Mouse (Mus musculus) adrenal gland, postnatal 14 days (tissue): ENCODE data around the gene Ift46. TPM values are rescaled to one million over a fixed set of nuclear protein-coding genes. Genes with fewer than 3 reads are reported as not detected.

Source experiments
- DNase-seq: peaks from one replicate; pipeline ENCODE4 v3.0.0; 2021; ENCODE audit warnings: mixed read lengths
- long read RNA-seq, 2 experiments: library from polyadenylated mRNA; stranded (forward); transcript quantifications; one replicate each; pipeline ENCODE4 v2.0.0; 2021
- total RNA-seq: library from RNA; stranded (reverse); gene quantifications from 2 replicates; pipeline ENCODE4 v1.2.3, GENCODE M21; 2021

Ift46 gene
- 72.1 and 82.3 TPM in 2 replicates for total RNA-seq
- long read RNA-seq, experiment 1, full-length matches to known transcripts = 26 of 30 reads
- long read RNA-seq, experiment 1, partial matches to known transcripts = 2 of 30 reads
- long read RNA-seq, experiment 1, other reads (novel, unspliced or antisense) = 2 of 30 reads
- long read RNA-seq, experiment 2, full-length matches to known transcripts = 7 of 14 reads
- long read RNA-seq, experiment 2, partial matches to known transcripts = 2 of 14 reads
- long read RNA-seq, experiment 2, other reads (novel, unspliced or antisense) = 5 of 14 reads

DNA sequence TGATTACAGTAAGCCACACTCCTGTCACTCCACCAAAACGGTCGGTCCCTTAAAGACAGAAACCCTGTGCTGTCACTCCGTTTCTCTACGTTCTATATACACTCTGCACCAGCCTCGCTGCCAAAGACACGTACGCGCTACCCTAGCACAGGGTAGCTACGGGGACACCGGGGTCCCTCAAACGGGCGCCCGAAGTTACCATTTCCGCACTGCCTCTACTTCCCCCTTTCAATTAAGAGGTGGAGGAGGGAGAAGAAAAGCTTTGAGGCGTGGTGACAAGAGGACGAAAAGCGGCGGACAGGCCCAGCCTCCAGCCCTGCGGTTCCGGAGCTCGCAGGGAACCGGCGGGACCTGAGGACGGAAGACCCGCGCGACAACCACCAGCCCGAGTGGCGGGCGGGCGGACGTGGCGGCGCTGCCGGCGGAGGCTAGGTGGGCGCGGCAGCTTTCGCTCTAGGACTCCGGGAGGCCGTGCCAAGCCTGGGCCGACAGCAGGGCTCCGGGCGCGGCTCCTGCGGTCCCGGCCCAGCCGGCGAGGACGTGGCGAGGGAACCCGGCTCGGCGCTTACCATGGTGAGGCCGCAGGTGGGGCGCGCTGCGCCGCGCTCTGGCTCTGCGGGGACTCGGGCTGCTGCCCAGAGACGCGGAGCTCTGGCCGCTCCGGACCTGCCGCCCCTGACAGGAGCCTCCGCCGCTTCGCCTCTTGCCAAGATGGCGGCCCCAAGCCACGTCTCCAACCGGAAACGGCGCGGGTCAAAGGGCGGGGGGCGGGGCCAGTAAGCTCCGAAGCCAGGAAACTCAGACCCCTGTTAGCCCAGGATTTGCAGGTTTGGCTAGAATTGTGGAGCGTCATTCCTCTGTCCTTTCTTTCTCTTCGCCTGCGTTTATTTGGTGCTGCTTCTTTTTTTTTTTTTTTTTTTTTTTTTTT lies at the start of gene Ift46, which contains the start of gene Arcn1:
Gene Ift46, plus strand, starts transcription at position 808 of the 928 bp plus-strand sequence.
Gene Arcn1, minus strand, starts transcription at position 745 of the 928 bp plus-strand sequence.
- DNase-seq = peak; percentile 90

DNA sequence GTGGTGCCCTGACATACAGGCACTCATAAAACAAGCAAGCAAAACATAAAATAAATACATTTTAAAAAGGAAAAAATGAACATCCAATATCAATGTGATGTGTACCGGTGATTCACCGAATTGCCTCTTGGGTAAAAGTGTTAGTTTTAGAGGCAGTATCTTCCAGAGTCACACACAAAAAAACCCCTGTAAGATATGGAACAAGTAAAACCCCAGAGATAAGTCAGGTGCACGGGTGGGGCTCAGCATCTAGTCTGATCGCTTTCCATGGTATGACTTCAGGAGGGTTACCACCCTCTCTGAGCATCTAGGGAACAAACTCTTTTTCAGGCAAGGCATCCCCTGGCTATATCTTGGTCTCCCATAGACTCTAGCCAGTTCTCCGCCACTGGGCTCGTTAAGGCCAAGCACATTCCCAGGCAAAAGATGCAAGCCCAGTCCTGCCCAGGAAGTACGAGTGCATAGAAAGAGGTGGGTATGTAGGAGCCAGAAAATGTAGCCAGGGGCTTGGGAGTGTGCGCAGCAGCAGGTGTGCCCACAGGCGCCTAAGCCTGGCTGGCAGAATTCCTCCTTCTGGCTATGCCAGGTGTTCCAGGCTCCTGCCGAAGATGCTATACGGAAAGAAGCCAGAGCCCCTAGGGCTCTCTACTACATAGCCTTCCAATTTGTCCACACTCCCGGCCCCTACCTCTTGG lies 48.6 kb upstream of the Ift46 start:
- DNase-seq = no peak

DNA sequence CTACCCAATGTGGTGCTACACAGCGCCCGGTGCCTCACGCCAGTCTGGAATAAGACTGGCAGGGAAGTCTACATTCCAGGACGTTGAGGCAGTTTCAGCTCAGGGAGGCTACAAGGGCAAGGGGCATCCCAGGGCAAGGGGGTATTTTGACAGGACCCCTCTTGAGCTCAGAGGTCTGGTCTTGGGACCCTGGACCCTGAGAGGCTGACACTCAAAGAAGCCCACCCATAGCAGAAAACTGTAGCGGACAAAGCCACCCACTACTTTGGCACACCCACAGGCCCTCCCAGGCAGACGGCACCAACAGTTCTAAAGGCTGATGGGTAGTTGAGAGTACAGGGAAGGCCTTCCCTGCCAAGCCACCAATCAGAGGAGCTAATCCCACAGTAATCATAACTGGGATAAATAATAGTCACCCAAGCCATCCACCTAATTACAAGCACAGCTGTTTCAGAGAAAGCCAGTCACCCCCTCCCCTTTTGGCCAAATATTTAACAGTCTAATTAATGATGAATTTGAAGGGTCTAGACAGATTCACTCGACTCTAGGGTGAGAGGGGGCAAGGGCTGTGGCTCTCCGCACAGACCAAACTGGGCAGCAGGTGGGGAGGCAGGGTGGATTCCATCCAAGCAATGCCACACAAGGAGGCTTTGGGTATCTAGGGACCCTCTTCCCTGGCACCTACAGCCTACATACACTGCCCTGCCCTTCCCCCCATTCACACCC lies 47.9 kb upstream of the Ift46 start:
- no peak for DNase-seq

DNA sequence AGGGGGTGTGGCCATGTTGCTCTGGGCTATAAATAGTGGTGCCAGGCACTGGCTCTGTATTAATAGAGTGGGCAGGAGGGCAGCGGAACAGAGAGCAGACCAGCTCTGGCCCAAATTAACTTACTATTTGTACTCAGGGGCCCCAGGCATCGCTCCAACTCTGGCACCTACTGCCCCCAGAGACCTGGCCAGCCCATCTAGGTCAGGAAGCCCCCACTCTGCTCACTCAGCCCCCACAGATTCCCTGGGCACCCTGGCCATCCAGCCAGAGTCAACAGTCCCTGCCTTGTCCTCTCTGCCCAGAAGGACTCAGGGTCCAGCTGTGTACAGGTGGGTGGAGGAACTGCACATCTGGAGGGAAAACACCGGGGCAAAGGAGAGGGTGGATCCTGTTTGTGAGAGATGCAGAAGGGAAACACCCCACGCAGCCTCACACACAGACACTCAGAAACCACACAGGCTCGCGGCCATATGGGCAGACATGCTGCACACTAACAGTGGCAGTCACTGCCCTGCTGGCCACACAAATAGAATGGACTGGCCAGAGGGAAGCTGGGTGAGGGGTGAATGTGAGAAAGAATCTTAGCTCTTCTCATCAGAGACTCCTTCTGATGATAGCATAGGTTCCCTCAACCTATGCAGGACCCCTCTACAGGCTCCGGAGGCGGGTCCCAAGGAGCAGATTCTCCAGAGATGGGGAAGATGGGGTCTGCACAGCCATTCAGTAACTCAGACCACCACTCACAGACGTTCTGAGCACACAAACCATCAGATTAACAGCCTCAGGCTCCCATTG lies 47.2 kb upstream of the Ift46 start:
- DNase-seq = peak; percentile 45

DNA sequence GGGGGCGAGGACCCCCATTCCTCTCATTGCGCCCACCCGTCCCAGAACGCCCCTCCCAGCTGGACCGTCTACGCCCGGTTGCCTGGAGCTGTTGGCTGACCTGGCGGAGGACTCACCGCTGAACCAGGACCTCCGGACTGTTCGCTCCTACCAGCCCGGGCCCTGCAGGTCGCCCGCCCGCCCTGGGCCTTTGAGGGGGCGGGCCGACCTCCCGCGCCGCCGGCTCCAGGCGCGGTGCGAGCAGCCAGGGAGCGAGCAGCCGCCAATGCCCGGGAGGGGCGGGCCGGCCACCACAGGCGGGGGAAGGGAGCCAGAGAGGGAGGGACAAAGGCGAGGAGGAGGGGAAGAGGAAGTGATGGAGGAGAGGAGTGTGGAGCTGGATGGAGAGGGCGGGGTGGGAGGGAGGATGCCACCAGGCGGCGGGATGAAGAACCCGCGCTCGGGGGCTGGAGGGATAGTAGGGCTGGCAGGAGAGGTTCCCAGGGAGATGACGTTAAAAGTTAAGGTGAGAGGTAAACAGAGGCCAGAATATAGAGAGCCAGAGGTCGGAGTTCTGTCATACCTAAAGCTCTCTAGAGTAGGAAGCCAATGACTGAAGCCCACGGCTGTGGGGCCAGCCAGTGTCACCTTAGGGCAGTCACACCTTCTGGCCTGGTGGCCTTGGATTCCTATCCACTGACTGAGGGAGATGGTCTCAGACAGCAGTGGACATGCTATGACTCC lies 46.4 kb upstream of the Ift46 start:
- peak; percentile 95 for DNase-seq

DNA sequence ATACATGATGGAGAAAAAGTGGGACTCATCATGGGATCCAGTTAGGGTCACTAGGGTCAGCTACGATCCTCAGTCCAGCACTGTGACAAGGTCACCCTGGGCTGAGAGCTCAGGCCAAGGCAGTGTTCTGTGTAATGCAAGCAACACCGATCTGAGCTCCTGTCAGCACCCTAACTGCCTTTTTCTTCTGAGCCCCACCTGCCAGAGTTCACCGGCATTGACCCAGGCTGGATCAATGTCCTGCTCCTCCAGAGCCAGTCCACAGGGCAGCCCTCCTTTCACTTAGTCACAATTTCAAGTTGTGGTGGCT lies 45.9 kb upstream of the Ift46 start:
- DNase-seq = no peak

DNA sequence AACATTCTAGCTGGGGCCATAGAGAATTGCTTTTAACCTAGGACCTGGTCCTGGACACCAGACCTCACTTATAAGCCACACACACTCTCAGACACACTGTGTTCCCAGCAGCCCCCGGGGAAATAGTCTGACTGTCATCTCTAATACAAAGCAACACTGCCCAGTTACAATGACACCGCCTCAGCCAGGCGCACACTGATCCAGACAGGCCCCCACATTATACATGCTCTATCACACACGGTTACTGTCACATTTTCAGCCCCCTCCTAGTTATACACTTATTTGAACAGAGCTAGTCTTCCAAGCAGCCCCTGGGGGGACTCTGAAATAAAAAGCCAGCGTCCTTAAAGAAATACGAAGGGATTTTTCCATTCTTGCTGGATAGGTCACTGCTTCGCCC lies 45.1 kb upstream of the Ift46 start:
- DNase-seq = peak; percentile 55

DNA sequence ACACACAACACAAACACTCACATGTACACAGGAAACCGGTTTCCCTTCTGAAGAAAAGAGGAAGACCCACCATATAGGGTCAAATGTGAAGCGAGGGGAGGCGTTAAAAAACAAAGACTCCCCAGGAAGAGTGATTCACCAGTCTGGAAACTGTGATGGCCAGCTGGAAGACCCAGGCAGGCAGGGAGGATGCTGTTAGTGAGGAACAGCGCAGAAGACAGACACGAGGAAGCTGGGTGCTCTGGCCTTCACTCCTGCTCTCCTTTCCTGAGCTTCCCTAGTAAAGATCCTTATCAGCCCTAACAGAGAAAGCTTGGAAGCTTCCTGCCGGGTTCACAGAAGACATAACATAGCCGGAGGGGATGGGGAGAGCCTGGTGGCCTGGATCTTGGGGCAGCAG lies 44.7 kb upstream of the Ift46 start:
- peak; percentile 33 for DNase-seq

DNA sequence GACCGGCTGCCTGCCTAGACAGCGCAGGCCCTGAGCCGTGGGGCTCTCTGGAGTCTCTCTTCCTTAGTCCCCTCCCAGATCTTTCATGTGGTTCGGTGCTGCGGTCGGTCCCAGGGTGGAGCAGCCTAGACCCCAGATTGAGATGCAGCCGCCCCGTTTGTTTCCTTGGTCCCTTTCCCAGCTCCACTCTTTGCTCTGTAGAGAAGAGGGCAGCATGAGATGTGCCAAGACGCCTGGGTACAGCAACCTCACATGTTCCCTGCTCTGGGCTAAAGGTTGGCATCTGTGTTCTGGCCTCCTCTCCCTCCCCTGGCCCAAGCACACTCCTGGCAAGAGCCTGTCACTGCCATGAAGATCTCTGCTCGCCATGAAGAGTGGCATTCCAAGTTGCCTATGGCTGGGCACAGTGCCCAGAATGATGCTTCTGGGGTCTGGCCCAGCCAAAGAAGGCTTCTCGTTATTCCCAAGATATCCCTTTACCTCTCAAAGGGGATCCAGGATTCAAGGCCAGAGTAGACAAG lies 44.1 kb upstream of the Ift46 start:
- DNase-seq = peak; percentile 63

DNA sequence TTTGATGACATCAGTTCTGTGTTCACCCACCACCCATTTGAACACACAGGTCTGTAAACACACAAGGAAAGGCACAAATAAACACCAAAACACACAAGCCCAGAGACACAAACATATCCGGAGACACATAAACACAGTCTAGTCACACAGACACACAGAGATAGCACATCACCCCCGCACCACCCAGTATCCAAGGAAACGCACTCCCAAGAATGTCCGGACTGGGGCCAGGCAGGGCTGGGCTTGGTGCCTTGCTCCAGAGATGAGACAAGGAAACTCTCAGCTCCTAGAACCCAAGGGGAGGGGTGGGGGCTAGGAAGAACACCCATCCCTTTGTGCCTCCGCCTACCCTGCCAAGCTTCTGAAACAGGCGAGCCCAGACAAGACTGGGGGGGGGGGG lies 43.5 kb upstream of the Ift46 start:
- DNase-seq = peak; percentile 68

DNA sequence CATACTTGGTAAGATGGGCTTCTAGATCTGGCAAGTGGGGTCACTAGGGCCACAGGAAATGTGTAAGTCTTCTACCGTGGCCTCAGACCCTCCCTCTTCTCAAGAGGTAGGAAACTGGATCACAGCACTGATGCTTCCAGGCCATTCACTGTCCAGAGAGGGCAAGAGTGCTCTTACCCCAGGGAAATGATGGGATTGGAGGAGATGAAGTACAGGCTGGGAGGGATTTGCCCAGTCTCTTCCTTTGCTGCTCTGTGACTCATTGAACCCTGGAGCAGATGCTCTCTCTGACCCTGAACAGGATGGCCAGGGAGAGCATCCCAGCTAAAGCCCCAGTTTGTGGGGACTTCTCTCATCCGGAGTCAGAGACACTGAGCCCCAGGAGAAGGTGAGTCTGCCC lies 43.0 kb upstream of the Ift46 start:
- DNase-seq = no peak

DNA sequence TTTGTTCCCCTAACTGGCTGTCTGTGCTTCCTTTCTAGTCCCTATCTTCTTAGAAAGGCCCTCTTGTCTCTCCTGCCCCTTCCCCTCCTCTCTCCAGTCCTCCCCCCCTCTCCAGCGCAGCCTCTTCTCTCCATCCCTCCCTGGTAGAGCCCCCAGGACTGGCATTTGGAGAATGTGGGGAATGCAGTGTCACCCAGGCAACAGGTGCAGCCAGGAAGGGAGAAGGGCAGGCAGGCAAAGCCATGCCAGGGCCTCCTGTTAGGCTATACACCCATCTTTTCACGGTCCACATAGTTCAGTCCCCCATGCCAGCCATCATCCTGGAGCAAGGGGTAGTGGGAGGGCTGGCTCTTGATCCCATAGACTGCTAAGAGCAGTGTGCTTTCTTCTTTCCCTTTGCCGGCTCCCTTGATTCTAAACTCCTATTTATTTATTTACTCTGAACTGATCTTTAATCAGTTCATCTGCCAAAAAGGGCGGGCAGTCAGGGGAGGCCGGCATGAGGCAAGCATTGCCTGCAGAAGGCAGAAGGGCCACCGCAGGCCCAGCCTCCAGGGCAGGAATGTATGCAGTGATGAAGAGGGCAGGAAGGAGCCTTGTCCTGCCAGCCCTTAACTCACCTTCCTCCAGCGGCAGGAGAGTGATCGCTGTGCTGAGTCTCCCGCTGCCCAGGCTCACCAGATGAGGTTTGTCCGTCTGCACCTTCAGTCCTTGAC lies 41.1 kb upstream of the Ift46 start:
- no peak for DNase-seq

DNA sequence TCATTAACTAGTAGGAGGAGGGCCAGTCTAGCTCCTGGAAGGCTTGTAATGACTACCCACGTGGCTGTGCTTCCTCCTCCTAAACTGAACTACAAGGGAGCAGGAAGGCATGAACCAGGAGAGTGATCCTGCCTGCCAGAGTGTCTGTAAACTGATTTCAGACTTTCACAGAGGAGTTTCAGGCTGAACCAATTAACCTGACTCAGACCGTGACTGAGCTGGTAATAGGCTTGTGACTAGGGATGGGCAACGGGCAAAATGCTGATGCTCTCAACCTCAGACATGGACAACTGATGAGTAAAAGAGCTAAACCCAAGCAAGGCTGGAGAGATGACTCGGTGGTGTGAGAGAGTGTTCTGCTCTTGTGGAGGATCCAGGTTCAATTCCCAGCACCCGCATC lies 40.3 kb upstream of the Ift46 start:
- DNase-seq = no peak

DNA sequence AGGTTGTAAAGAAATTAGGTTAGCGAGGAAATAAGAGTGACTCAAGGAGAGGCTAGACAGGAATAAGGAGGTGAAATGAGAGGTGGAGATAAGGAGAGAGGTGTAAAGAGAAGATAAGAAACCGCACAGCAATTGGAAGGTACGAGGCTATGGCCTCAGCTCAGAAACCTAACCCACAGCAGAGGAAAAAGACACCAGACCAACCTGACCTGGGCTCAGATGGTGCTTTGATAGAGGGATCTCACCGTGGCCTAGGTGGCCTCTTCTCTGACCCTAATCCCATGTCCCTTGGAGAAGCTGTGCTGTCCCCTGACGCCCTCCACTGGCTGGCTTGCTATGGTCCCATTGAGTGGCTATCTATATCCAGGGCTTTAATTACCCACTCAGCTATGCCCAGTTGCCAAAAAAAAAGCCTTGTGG lies 35.6 kb upstream of the Ift46 start:
- no peak for DNase-seq

DNA sequence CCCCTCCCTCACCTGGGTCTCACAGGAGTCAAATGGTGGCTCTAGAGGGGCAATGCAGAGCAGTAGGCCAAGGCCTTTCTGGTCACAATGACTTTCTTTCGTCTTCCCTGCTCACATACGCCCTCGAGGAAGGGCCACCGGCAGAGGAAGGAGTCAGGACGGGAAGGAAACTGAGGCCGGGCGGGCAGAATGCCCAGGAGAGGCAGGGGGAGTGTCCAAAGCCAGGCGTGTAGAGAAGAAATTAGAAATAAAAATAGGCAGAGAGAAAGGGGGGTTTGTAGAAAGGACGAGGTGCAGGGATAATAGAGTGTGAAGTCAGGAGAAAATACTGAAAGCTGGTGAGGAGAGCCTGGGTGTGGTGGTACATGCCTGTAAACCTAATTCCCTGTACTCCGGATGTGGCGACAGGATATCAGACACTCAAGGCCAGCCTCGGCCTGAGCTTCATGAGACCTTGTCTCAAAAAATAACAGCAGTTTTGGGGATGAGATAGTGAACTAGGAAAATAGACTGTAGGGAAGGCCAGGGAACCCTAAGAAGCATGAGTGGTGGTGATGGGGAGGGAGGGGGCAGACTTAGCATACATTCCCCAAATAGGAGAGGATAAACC lies 34.7 kb upstream of the Ift46 start:
- DNase-seq = peak; percentile 35

DNA sequence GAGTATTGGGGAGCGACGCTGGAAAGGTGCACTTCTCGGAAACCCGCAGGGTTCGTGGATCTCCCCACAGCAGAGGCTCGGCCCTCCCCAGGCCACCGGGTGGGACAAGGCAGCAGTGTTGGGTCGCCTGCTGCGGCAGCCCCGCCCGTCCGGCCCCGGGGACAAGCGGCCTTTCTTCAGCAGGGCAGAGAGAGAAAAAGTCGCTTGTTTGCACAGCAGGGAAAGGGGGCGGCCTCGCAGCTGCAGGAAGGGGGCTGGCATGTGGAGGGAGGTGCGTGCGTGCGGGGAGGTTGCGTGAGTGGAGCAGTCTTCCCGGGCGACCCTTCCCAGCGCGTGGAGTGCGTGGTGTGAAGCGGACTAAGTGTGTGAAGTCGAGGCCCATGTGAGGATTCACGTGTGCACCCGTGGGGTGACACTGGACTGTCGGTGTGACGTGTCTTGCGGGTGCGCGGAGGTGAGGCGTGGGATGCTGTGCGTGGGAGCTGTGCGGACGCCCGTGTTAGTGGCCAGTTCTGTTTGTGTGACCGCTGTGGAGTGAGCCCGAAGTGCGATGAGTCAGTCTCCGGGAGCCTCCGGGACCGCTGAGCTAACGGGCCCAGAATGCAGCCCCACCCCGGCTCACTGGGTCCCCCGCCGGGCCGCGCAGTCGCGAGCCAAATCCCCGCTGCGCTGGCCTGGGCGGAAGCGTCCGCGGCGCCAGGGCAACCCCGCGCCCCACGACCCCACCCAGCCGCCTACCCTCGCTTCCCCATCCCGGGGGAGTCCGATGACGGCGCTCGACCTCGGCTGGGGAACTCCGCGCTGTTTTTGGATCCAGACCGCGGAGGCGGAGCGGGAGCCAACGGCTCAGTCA lies 33.8 kb upstream of the Ift46 start:
- peak; percentile 75 for DNase-seq

DNA sequence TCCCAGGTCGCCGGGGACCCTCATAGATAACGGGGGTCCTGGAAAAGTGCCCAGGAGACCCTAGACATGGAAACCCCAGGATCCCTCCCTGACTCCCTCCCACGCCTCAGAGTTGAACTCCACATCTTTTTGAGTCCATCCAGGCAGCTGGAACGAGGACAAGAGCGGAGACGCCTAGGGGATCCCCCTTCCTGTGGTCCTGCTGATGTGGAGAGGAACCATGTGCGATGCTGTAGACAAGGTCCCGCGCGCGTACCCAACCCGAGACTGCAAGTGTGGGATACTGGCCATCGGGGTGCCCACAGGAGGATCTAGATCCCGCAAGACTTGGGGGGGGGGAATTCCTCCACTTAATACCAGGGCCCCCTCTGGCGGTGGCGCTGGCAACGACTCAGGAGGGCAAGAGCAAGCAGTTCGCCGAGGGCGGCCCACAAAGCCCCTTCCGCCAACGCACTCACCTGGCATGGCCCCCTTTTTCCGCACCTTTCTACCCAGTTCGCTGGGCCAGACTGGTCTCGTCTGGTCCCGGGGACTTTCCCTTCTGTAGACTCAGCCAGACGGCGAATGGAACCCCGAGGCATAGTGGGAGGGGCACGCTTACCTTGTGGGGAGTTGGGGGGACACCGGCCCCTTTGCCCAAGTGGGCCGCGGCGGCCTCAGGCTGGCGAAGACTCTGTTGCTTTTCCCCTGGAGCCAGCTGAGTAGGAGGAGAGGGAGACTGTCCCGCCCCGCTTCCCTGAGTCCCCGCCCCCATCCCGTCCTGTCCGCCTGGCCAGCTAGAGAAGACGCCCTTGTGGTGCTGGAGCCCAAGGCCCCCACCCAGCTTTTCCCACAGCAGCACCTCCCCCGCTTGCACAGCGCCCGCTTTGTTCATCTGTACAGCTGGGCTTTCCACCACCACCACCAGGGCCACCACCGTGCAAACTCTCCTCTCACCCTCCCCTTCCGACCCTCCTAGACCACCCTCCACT lies 32.9 kb upstream of the Ift46 start, which contains the start of gene Phldb1:
Gene Phldb1, minus strand, starts transcription at position 675 of the 971 bp plus-strand sequence.
- DNase-seq = peak; percentile 90
